Mouse (Mus musculus) lung, adult 2 months (tissue): ENCODE data around the gene Myh14.

Source experiments
- CTCF ChIP-seq: fragments of 200-500 bp; IDR thresholded peaks from 2 replicates; pipeline ENCODE4 v1.5.1; 2011; ENCODE audit warnings: mild to moderate bottlenecking, low read length, control low read depth; ENCODE audit not compliant: insufficient read depth
- POLR2A ChIP-seq: fragments of 200-500 bp; IDR thresholded peaks from 2 replicates; pipeline ENCODE4 v1.6.1; 2011; ENCODE audit warnings: low read depth, mild to moderate bottlenecking, control low read depth, low read length, borderline replicate concordance; ENCODE audit errors: extremely low read depth

- TF ChIP-seq CTCF, result no peak
- TF ChIP-seq POLR2A, result no peak
Measured at GRCm38 (mm10) chr7:44615987-44616386, 54.7 kb downstream of the Myh14 start.
